Mouse (Mus musculus) stomach, embryonic 14.5 days (tissue): ENCODE measurements around the gene Mllt10. TPM values are rescaled to one million over a fixed set of nuclear protein-coding genes. Genes with fewer than 3 reads are reported as not detected.

ENCODE experiments used
- ATAC-seq: fragments of 200-750 bp; cut with Nextera tagmentation; 2 replicates; pipeline ENCODE4 v1.8.0; 2017; ENCODE audit warnings: low read depth, moderate TSS enrichment; ENCODE audit not compliant: insufficient number of reproducible peaks, insufficient read depth, low FRiP score
- H3K27ac ChIP-seq: fragments of 300-500 bp; sonication (generic); 2 replicates; pipeline ENCODE4 v1.5.1; 2014; ENCODE audit warnings: mild to moderate bottlenecking, low read length, moderate library complexity, mixed read lengths
- H3K27me3 ChIP-seq: fragments of 300-500 bp; sonication (generic); 2 replicates; pipeline ENCODE4 v1.6.1; 2014; ENCODE audit warnings: low read length, control low read depth, mixed read lengths; ENCODE audit not compliant: control insufficient read depth, insufficient read depth
- H3K36me3 ChIP-seq: fragments of 300-500 bp; sonication (generic); 2 replicates; pipeline ENCODE4 v1.6.1; 2014; ENCODE audit warnings: mild to moderate bottlenecking, control low read depth, low read length, moderate library complexity, mixed read lengths; ENCODE audit not compliant: control insufficient read depth, insufficient read depth
- H3K4me1 ChIP-seq: fragments of 300-500 bp; sonication (generic); 2 replicates; pipeline ENCODE4 v1.6.1; 2014; ENCODE audit warnings: low read length, control low read depth, mixed read lengths; ENCODE audit not compliant: control insufficient read depth, insufficient read depth
- H3K4me2 ChIP-seq: fragments of 300-500 bp; sonication (generic); replicated peaks from 2 replicates; pipeline ENCODE4 v1.6.1; 2014; ENCODE audit warnings: low read depth, low read length, control low read depth
- H3K4me3 ChIP-seq: fragments of 300-500 bp; sonication (generic); 2 replicates; pipeline ENCODE4 v1.5.1; 2014; ENCODE audit warnings: low read depth, low read length, control low read depth
- H3K9ac ChIP-seq: fragments of 300-500 bp; sonication (generic); replicated peaks from 2 replicates; pipeline ENCODE4 v1.6.1; 2014; ENCODE audit warnings: low read depth, mild to moderate bottlenecking, control low read depth, low read length, moderate library complexity, mixed read lengths
- H3K9me3 ChIP-seq: fragments of 300-500 bp; sonication (generic); 2 replicates; pipeline ENCODE4 v1.6.1; 2016; ENCODE audit warnings: low read depth, low read length, control low read depth; ENCODE audit not compliant: control insufficient read depth
- WGBS: fragments of 180-500 bp; shearing (Covaris S2); extraction: QIAGEN DNeasy Blood & Tissue Kit; methylation state at CpG from one replicate; pipeline ENCODE4 v1.1.7; 2014; 5-methylcytosine and 5-hydroxymethylcytosine counted together
- polyA plus RNA-seq: library from polyadenylated mRNA; unstranded; fragments of >200 nt; fragmentation: Nextera tagmentation; extraction: Ambion mirVana; gene quantifications from 2 replicates; pipeline ENCODE4 v1.2.1, GENCODE M21; 2014

Gene Mllt10
- polyA plus RNA-seq, 1 experiment from 2014 or later, result 56.9 TPM

DNA sequence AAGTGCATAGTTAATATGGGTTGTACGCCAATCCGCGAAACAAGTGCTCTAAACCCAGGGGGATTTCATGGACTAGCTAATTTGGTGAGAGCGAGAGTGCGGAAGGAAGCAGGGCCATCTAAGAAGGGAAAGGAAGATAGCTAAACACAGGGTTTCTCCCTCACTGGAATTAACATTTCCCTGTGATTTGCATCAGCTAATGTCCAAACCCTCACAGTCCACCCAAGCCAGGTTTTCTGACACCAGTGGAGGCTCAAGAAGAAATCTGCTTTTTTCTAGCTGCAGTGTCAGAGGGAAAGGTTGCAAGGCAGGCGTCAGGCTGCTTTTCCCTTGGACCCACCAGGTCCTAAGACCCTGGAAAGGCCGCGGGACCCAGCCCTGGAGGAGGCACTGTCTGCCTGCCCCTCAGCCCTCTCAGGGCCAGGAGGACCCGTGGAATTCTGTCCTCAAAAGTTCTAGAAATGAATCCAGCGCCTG, 16.1 kb upstream of the Mllt10 start:
- H3K9ac ChIP-seq, result no peak overlapping the region
- H3K27me3 ChIP-seq, result no peaks in the 10 kb centered on the region
- WGBS, result 66% methylated on average over 10 of the region's 10 CpGs
- no peak for ATAC-seq
- 0 out of 2 replicates have a peak overlapping the region, but pooled peaks have one; percentile 15 for H3K4me2 ChIP-seq
- no peak overlapping the region; the same call in 1 of the 2 replicates for H3K4me3 ChIP-seq
- no peak overlapping the region for H3K27ac ChIP-seq
- H3K4me1 ChIP-seq, result peaks cover 31% of the 10 kb centered on the region
- H3K36me3 ChIP-seq, result no peaks in the 10 kb centered on the region
- H3K9me3 ChIP-seq, result no peaks in the 10 kb centered on the region

GRCm38 (mm10) chr2:18039566-18040290, 15.3 kb upstream of the Mllt10 start:
- peak overlapping the region; percentile 20 for H3K4me3 ChIP-seq
- H3K27ac ChIP-seq, result peak overlapping the region; percentile 66; the same call in 1 of the 2 replicates
- H3K36me3 ChIP-seq, result no peaks in the 10 kb centered on the region
- peak overlapping the region; percentile 51 for H3K4me2 ChIP-seq
- H3K9ac ChIP-seq, result peak overlapping the region; percentile 62
- ATAC-seq, result peak; percentile 56; the same call in 1 of the 2 replicates
- 13% methylated on average over 46 of the region's 46 CpGs for WGBS
- no peaks in the 10 kb centered on the region for H3K9me3 ChIP-seq
- no peaks in the 10 kb centered on the region for H3K27me3 ChIP-seq
- peaks cover 36% of the 10 kb centered on the region for H3K4me1 ChIP-seq

GRCm38 (mm10) chr2:18040347-18041160, 14.5 kb upstream of the Mllt10 start:
- H3K36me3 ChIP-seq, result no peaks in the 10 kb centered on the region
- H3K4me1 ChIP-seq, result peaks cover 36% of the 10 kb centered on the region
- H3K27me3 ChIP-seq, result no peaks in the 10 kb centered on the region
- H3K9ac ChIP-seq, result no peak overlapping the region; the same call in 1 of the 2 replicates
- no peak overlapping the region for H3K4me3 ChIP-seq
- H3K9me3 ChIP-seq, result no peaks in the 10 kb centered on the region
- ATAC-seq, result no peak
- H3K4me2 ChIP-seq, result peak overlapping the region; percentile 51
- peak overlapping the region; percentile 62; the same call in 1 of the 2 replicates for H3K27ac ChIP-seq
- WGBS, result 42% methylated on average over 27 of the region's 27 CpGs

DNA sequence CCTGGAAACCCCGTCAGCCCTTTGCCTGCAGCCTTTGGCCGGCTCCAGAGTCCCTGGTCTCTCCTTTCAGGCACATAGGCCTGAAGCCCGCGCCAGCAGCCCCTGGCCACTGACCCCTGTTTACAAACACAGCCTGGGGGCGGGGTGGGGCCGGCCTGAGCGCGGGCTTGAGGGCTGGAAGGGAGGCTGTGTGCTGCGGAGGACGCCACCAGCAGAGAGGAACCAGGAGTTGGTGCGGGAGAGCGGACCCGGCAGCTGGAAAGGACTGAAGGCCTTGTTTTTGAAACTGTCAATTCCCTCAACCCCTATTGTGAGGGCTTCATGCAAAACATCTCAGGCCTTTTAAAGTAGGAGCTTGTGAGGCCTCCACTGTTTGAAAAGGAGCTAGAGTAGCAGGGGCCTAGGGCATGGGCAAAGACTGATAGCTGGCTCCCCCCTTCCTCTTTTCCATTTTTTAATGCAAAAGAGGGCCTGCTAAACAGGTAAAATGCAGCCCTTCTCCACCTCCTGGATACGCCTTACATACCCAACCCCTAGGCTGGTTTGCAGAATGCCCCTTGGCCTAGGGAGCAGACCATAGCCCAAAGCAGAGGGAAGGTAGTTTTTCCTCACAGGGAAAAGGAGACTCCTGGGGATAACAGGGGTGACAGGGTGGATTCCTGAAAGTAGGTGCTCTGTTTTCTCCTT, 13.7 kb upstream of the Mllt10 start:
- H3K4me1 ChIP-seq, result peaks cover 40% of the 10 kb centered on the region
- WGBS, result 32% methylated on average over 14 of the region's 14 CpGs
- no peaks in the 10 kb centered on the region for H3K36me3 ChIP-seq

GRCm38 (mm10) chr2:18045143-18045780, 9.8 kb upstream of the Mllt10 start:
- peak overlapping the region; percentile 89 for H3K4me3 ChIP-seq
- H3K9ac ChIP-seq, result peak overlapping the region; percentile 99
- 13% methylated on average over 7 of the region's 7 CpGs for WGBS
- ATAC-seq, result no peak
- H3K9me3 ChIP-seq, result no peaks in the 10 kb centered on the region
- H3K36me3 ChIP-seq, result no peaks in the 10 kb centered on the region
- H3K27ac ChIP-seq, result peak overlapping the region; percentile 100; the same call in 1 of the 2 replicates
- no peaks in the 10 kb centered on the region for H3K27me3 ChIP-seq
- peak overlapping the region; percentile 96 for H3K4me2 ChIP-seq
- H3K4me1 ChIP-seq, result peaks cover 43% of the 10 kb centered on the region

More for the DNA sequence above, 13.7 kb upstream of the Mllt10 start:
- Histone ChIP-seq H3K9me3 (no peaks in the 10 kb centered on the region), H3K4me3 (no peak overlapping the region), H3K27me3 (no peaks in the 10 kb centered on the region), H3K4me2 (peak overlapping the region; percentile 29), H3K9ac (no peak overlapping the region; the same call in 1 of the 2 replicates), H3K27ac (peak overlapping the region; percentile 62; the same call in 1 of the 2 replicates)
- peak; percentile 54; the same call in 1 of the 2 replicates for ATAC-seq

DNA sequence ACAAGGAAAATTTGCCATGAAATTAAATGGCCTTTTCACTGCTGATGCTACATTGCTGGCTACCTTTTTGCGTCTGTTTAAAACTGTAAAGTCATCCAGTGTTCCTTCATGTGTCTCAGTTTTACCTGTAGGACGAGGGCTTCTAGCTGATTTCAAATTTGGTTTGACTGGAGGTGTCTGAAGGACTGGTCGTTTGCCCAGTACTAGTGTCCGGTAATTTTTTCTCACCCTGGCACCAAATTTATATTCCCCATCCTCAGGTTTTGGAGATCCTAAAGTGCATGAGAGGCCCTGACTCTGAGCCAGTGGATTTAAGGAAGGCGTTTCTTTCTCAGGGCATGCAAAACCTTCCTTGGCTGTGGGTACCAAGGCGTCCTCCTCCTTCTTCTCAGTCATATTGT, 9.3 kb upstream of the Mllt10 start:
- H3K27ac ChIP-seq, result peak overlapping the region; percentile 100; the same call in 1 of the 2 replicates
- H3K36me3 ChIP-seq, result no peaks in the 10 kb centered on the region
- H3K9ac ChIP-seq, result peak overlapping the region; percentile 99
- H3K4me1 ChIP-seq, result peaks cover 43% of the 10 kb centered on the region
- peak overlapping the region; percentile 89 for H3K4me3 ChIP-seq
- peak overlapping the region; percentile 96 for H3K4me2 ChIP-seq
- no peaks in the 10 kb centered on the region for H3K27me3 ChIP-seq
- WGBS, result 20% methylated on average over 6 of the region's 6 CpGs
- no peak for ATAC-seq
- H3K9me3 ChIP-seq, result no peaks in the 10 kb centered on the region

DNA sequence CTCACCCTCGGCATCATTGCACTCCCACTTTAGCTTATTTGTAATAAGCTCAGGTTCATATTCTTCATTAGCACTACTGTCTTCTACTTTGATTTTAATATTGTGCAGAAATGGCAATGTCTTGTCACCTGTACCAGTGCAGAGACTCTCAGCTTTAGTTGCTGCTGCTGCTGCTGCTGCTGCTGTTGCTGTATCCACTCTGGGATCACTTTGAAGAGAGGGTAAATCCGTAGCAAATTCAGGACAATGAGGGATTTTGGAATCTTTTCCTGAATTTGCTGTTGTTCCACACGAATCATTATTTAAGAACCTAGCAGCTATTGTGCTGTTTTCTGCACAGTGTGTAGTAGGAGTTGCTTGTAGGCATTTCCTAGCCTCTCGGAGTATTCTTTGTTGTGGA, 8.9 kb upstream of the Mllt10 start:
- Histone ChIP-seq H3K4me3 (peak overlapping the region; percentile 89), H3K9me3 (no peaks in the 10 kb centered on the region), H3K4me2 (peak overlapping the region; percentile 96), H3K27me3 (no peaks in the 10 kb centered on the region), H3K27ac (peak overlapping the region; percentile 100), H3K36me3 (no peaks in the 10 kb centered on the region), H3K9ac (peak overlapping the region; percentile 99), H3K4me1 (peaks cover 40% of the 10 kb centered on the region)
- ATAC-seq, result no peak
- 4% methylated on average over 4 of the region's 4 CpGs for WGBS
